ENCODE assay signal across 8 mouse cellular contexts in genomic region chr5:143375242-143375641, GRCm38 (mm10). TPM values are rescaled to one million over a fixed set of nuclear protein-coding genes. Genes with fewer than 3 reads are reported as not detected.
A peak's percentile ranks its signal among the peaks of the same experiment; 100 is the strongest.
DNase-seq lines count a peak whose midpoint lies in the region; ATAC-seq lines count a peak whose summit lies in the region.

No protein-coding gene starts in this region.

- no peak overlapping the region for H3K27ac ChIP-seq in liver, embryonic 13.5 days

- H3K4me1 ChIP-seq in liver, embryonic 13.5 days (replicated peaks) = peaks cover 4% of the 10 kb centered on the region; the same call in 1 of the 2 replicates

- peak overlapping the region; percentile 29 for H3K4me2 ChIP-seq in liver, embryonic 13.5 days

- no peak for ATAC-seq in liver, embryonic 13.5 days (ENCODE audit: low read depth)

- peaks cover 58% of the 10 kb centered on the region for H3K27me3 ChIP-seq in liver, embryonic 13.5 days

- 0 out of 2 replicates have a peak overlapping the region, but pooled peaks have one; percentile 12 for H3K4me3 ChIP-seq in liver, embryonic 13.5 days (replicated peaks)

- H3K36me3 ChIP-seq in liver, embryonic 13.5 days = no peaks in the 10 kb centered on the region

- 9% methylated on average over 21 of the region's 21 CpGs for WGBS in liver, embryonic 13.5 days (ENCODE audit: insufficient replicate concordance)

- peak; percentile 23 for DNase-seq in 3T3-L1 (ENCODE audit: low read depth, low spot score)
- DNase-seq in adrenal gland, adult 18-20 months (ENCODE audit: low spot score in 2 of 2) = peak; percentile 70 to 72
- peak; percentile 70 for DNase-seq in embryo, embryonic 9.5 days (ENCODE audit: extremely low spot score)
- DNase-seq in heart, adult 8-10 months (ENCODE audit: low spot score) = peak; percentile 21
- DNase-seq in kidney, adult 9 months = peak; percentile 64
- peak; percentile 40 for DNase-seq in liver, embryonic 13.5 days
- peak; percentile 13 to 48 for DNase-seq in natural killer cell, adult 2 months (ENCODE audit: low spot score in 2 of 2)
- peak; percentile 67 for DNase-seq in testis, postnatal 14 days (ENCODE audit: low spot score)

- H3K9me3 ChIP-seq in liver, embryonic 13.5 days (replicated peaks) = peaks cover 4% of the 10 kb centered on the region; the same call in 1 of the 2 replicates

- no peak overlapping the region for H3K9ac ChIP-seq in liver, embryonic 13.5 days

RNA-seq across cellular contexts. Expression of gene Grid2ip, which starts 18.1 kb away (rescaled TPM):
- total RNA-seq in adrenal gland, adult 18-20 months (2021) = under 1 TPM; 0.26 to 0.36 TPM
- not detected for total RNA-seq in heart, adult 8-10 months (2022)
- polyA plus RNA-seq in liver, embryonic 13.5 days (2015; fragmentation: Nextera tagmentation; extraction: Ambion mirVana) = 0.03 TPM in 1 of 2 replicates, not detected in the other

RNA-seq across cellular contexts. Expression of gene Kdelr2, which starts 28.4 kb away (rescaled TPM):
- 100 to 1,000 TPM in 1 of 2 experiments, 10 to 100 TPM in 1; 95.7 to 104 TPM for total RNA-seq in adrenal gland, adult 18-20 months (2021)
- total RNA-seq in heart, adult 8-10 months (2022) = 10 to 100 TPM; 45.0 to 54.2 (median 49.3) TPM
- 155 and 176 TPM in 2 replicates for polyA plus RNA-seq in liver, embryonic 13.5 days (2015; fragmentation: Nextera tagmentation; extraction: Ambion mirVana)

RNA-seq across cellular contexts. Expression of gene Zdhhc4, which starts 46.2 kb away (rescaled TPM):
- total RNA-seq in adrenal gland, adult 18-20 months (2021) = 10 to 100 TPM; 60.7 to 68.5 TPM
- 10 to 100 TPM; 21.0 to 32.2 (median 28.6) TPM for total RNA-seq in heart, adult 8-10 months (2022)
- 35.7 and 36.4 TPM in 2 replicates for polyA plus RNA-seq in liver, embryonic 13.5 days (2015; fragmentation: Nextera tagmentation; extraction: Ambion mirVana)

Comparison
In these comparisons a context has a peak if more than half of its experiments do, and no peak if none do; other contexts are left out.
1. DNase-seq: peak in every context shown above with its lines; median percentile 71 in adrenal gland, adult 18-20 months; 70 in embryo, embryonic 9.5 days; 67 in testis, postnatal 14 days; 64 in kidney, adult 9 months; 40 in liver, embryonic 13.5 days; 30 in natural killer cell, adult 2 months; 23 in 3T3-L1; 21 in heart, adult 8-10 months.